Mouse (Mus musculus) brain, adult 2 months (tissue): ENCODE results near the gene Srms.
"Not testable (repeated sequence)": the region's sequence is repeated elsewhere in the genome, so short reads cannot be mapped to it uniquely, and the experiment has no call there.

Experiments
- DNase-seq: peaks from one replicate; pipeline ENCODE4 v3.0.0; 2011; ENCODE audit warnings: low read depth, low spot score

Gene Srms

GRCm38 (mm10) chr2:181219538-181220216, 6.7 kb upstream of the Srms start, which contains the start of gene Fndc11:
Fndc11 (plus strand) TSS chr2:181220013.
- peak; percentile 82 for DNase-seq

- DNase-seq = no peak
Measured at GRCm38 (mm10) chr2:181218881-181219485, 6.0 kb upstream of the Srms start.

DNA sequence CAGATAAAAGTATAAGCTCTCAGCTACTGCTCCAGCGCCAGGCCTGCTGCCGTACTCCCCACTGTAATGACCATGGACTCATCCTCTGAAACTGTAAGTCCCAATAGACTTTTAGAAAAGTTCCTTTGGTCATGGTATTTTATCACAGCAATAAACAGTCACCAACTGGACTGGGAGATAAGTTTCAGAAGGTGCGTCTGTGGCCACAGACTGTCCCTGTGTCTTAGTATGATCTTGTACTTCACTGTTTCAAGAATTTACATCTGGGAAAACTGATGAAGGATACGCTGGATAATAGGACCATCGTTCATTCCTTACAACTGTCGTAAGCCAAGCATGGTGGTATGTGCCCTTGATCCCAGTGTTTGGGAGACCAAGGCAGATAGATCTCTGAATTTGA, 3.1 kb upstream of the Srms start:
- no peak for DNase-seq

- DNase-seq = no peak
Measured at GRCm38 (mm10) chr2:181212389-181213020, 480 bp downstream of the Srms start.

DNA sequence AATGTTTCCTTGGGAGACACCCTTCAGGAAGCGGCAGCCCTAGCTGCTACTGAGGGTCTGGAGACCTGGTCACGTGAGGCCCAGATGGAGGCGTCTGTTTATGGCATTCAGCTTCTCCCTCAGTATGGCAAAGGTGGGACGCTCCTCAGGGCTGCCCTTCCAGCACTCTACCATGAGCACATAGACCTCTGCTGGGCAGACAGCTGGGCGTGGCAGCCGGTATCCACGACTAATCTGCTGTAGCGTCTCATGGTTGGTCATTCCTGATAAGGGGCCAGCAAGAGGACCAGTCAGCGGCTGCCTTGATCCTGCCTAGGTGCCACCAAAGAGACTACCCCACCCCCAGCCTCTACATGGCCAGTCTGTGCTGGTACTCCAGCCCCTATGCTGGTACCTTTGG, 6.9 kb downstream of the Srms start:
- no peak for DNase-seq

GRCm38 (mm10) chr2:181205678-181206077, 7.3 kb downstream of the Srms start:
- DNase-seq = no peak

- DNase-seq = no peak
Measured at GRCm38 (mm10) chr2:181202886-181203285, 10.1 kb downstream of the Srms start.

DNA sequence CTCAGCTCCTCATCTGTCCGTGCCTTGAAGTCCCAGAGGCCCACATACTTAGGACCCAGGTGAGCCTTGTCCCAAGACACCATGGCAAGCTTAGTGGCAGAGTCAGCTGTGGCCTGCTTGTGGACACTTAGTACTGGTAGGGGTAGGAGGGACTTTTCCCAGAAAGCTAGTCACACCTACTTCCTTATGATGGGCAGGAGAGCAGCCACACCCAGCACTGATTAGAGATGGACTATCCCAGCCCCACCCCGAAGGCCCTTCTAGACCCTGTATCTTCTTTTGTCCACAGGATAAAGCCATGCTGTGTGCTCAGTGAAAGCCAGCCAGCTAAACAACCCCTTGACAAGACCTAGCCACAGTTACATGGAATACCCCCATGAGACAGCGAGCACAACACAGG, 10.6 kb downstream of the Srms start, which contains the start of gene Ptk6:
TSS of gene Ptk6 (minus strand) at position 368 of the 400 bp plus-strand sequence.
- DNase-seq = no peak

GRCm38 (mm10) chr2:181201606-181202005, 11.4 kb downstream of the Srms start:
- DNase-seq = no peak

- no peak for DNase-seq
Measured at GRCm38 (mm10) chr2:181196628-181197300, 16.2 kb downstream of the Srms start.

DNA sequence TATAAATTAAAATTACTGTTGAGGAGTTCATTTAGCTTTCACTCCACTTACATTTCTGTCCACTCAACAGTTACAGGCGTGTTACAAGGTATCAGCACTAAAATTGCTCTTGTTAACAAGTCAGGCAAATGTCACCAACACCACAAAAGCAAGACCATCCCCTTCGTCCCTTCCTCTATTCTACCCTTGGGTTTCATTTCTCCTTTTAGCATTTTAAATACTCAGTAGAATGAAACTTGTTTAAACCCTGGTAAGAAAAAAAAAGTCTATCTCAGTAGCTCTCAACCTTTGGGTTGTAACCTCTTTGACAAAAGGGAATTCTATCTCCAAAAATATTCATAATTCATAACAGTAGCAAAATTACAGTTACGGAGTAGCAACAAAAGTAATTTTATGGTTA, 19.9 kb downstream of the Srms start:
- no peak for DNase-seq

- DNase-seq = no peak
Measured at GRCm38 (mm10) chr2:181191936-181192335, 21.0 kb downstream of the Srms start.

- not testable (repeated sequence) for DNase-seq
Measured at GRCm38 (mm10) chr2:181191385-181191784, 21.6 kb downstream of the Srms start.

GRCm38 (mm10) chr2:181189321-181189720, 23.7 kb downstream of the Srms start:
- peak; percentile 27 for DNase-seq

- DNase-seq = no peak
Measured at GRCm38 (mm10) chr2:181188681-181189080, 24.3 kb downstream of the Srms start.

DNA sequence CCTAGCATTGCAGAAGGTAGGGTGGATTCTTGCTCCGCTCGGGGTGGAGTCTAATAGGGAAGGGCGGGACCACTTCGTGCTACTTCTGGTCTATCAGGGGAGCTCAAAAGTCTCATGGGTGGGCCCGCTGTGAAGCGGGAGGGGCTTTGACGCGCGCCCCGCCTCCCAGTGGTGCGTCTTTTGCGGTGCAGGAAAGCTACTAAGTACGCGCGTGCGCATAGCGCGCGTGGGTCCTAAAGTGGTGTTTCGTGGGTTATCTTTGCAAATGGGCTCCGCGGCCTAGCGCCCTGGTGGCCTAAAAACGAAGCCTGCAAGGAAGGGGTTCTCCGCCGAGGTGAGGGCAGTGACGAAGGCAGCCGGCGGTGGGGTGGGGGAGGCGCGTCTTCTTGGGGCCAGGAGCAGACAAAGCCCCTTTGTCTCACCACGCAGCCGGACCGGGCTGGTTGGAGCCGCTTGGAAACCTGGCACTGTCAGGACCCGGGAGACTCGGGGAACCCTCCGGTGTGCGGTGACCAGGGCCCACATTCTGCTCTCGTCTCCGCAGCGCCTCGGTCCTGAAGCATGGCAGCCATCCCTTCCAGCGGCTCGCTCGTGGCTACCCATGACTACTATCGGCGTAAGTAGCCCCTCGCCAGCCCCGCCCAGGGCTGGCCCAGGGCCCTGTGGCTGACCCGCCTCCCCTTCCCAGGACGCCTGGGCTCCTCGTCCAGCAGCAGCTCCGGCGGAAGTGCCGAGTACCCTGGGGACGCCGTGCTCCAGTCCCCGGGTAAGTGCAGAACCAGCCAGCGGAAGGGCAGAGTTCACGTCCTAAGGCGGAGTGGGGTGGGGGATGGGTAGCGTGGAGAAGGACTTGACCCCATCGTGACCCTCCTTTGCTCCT, 25.6 kb downstream of the Srms start, which contains the start of gene Ppdpf:
TSS of gene Ppdpf (plus strand) at position 127 of the 880 bp plus-strand sequence.
- peak; percentile 96 for DNase-seq

DNA sequence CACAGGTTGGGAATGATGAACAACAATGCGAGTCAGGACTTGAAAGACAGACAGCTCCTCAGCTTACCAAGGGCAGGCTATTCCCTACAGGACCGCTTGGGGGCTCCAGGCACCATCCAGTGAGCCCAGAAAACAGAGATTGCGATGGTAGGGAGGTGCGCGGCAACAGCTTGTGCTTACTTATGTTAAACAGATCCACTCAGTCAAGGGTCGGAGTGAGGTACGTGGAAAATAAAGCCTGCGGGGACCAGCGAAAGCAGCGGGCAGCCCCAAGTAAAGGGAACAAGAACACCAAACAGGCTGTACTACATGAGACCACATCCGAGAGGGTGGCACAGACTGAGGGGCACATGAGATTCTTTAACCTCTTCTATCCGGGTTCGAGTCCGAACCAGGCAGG, 26.4 kb downstream of the Srms start:
- peak; percentile 97 for DNase-seq

DNA sequence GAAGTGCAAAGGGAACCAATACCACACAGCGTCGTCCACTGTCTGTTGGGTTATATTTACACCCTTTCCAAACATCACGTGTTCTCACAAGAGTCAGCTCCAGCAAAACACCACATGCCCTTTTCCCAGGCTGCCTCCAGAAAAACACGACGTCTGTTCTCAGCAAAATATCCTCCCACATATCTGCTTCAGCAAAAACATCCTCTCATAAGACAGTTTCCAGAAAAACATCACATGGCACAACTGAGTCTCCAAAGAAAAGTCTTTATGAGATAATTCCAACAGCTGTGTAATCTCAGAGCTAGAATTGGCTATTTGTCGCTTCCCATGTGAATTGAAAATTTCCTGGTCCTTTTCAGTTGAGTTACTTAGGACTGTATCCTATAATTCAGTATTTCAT, 32.1 kb downstream of the Srms start:
- DNase-seq = peak; percentile 69

GRCm38 (mm10) chr2:181178471-181178870, 34.5 kb downstream of the Srms start:
- DNase-seq = no peak

DNA sequence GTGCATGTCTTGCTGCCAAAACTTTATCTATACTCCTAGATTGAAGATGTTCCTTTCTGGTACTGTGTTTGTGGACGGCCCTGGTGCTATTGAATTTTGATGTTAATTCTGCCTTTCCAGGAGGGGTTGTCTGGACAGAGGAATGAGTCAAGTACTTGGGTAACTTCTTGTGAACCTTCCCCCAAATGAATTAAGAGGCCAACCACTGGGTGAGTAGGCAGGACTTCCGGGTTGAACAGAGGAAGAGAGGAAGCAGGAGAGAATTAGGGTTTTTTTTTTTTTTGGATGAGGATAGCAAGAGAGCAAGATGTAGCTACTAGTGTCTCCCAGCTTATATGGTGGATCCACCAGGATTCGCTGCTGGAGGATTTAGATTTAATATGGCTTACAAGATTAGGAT, 35.0 kb downstream of the Srms start:
- no peak for DNase-seq

DNA sequence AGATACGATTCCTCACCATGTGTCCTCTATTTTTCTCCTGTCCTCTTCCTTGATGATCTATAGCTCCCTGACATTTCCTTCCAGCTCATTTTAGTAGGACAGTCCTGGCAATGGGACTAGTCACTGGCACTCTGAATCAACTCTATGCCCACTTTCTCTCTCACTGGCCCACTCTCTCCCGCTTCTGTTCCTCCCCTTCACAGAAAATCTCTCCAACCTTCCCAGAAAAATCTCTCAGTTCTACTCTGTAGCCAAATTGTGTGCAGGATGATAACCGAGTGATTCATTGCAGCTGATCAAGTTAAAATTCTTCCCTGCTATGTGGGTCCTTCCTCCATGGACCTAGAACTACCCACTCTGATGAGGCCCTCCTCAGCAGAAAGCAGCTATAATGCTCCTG, 38.3 kb downstream of the Srms start:
- DNase-seq = peak; percentile 69
